Mouse (Mus musculus): Measurements from ENCODE around the gene Gm20854. TPM values are rescaled to one million over a fixed set of nuclear protein-coding genes. Genes with fewer than 3 reads are reported as not detected.
"Not testable (repeated sequence)": the region's sequence is repeated elsewhere in the genome, so short reads cannot be mapped to it uniquely, and the experiment has no call there.

The Gm20854 gene
- total RNA-seq (2021), result not detected
- long read RNA-seq, experiment 1, result 0 reads
- long read RNA-seq, experiment 2, result 0 reads

DNA sequence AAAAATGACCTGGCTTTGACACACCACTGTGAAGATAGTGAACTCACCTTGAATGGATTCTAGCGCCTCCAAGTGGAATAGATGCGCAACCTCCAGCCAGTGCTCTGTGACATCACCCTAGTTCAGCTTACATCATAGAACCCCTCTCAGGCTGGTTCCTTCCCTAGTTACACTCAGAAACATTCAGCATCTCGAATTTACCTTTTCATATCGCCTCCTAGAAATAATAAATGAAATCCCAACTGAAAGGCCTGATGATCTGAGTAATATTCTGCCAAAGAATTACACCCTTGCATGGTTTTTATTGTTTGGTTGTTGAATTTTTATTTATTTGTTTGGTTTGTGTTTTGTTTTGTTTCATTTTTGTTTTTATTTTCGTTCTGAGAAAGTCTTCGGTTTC lies at the start of gene Gm20854:
Gene Gm20854, minus strand, starts transcription at position 101 of the 400 bp plus-strand sequence.
- not testable (repeated sequence) for DNase-seq (ENCODE audit: low spot score in 2 of 2)
